ENCODE assay signal across 12 mouse cellular contexts in the genomic region with DNA sequence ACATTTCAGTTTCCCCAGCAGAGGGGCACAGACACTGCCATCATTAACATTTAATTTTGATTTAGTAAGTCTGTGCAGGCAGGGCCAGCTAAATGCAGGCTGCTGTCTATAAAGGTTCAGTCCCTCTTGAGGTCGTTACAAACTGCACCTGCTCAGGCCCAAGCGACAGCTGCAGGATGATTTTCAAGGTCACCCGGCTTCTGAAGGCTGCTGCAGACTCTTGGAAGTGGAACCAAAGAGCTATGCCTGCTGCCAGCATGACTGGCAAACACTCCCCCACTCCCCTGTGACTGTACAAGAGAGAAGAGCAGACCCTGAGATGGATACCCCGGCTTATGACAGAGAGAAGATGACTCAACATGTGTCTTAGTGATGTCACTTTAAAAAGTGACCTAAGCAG. TPM values are rescaled to one million over a fixed set of nuclear protein-coding genes. Genes with fewer than 3 reads are reported as not detected.
DNase-seq lines count a peak whose midpoint lies in the region; ATAC-seq lines count a peak whose summit lies in the region.
"Had no signal": no experiment of that assay in that cellular context is flagged by ENCODE, and none has a peak within 500 bp of the region (broad histone marks: within the 10 kb centered on the region; RNA-seq: fewer than 3 reads in every experiment).

No protein-coding gene starts in this region.

- no peak for ATAC-seq in neural tube, embryonic 15.5 days (ENCODE audit: low FRiP score)
- ATAC-seq in midbrain, embryonic 13.5 days, result peak; percentile 50; the same call in 1 of the 2 replicates
- ATAC-seq: forebrain, postnatal 0 days; intestine, embryonic 15.5 days had no signal

- H3K9me3 ChIP-seq in neural tube, embryonic 15.5 days (replicated peaks), result no peaks in the 10 kb centered on the region
- H3K9me3 ChIP-seq in midbrain, embryonic 13.5 days, result no peaks in the 10 kb centered on the region
- H3K9me3 ChIP-seq: intestine, embryonic 15.5 days had no signal

- no peaks in the 10 kb centered on the region for H3K27me3 ChIP-seq in neural tube, embryonic 15.5 days (replicated peaks)
- no peaks in the 10 kb centered on the region for H3K27me3 ChIP-seq in midbrain, embryonic 13.5 days
- H3K27me3 ChIP-seq: heart, embryonic 12.5 days; intestine, embryonic 15.5 days had no signal

- 37% methylated on average over 4 of the region's 4 CpGs for WGBS in neural tube, embryonic 15.5 days
- 46% methylated on average over 4 of the region's 4 CpGs for WGBS in midbrain, embryonic 13.5 days

- 0 out of 2 replicates have a peak, but pooled peaks cover 2% of the 10 kb centered on the region for H3K4me1 ChIP-seq in neural tube, embryonic 15.5 days
- H3K4me1 ChIP-seq in midbrain, embryonic 13.5 days (replicated peaks), result peaks cover 16% of the 10 kb centered on the region
- H3K4me1 ChIP-seq: heart, embryonic 12.5 days; intestine, embryonic 15.5 days had no signal

- no peaks in the 10 kb centered on the region for H3K36me3 ChIP-seq in neural tube, embryonic 15.5 days
- H3K36me3 ChIP-seq in midbrain, embryonic 13.5 days, result no peaks in the 10 kb centered on the region
- H3K36me3 ChIP-seq: heart, embryonic 12.5 days; intestine, embryonic 15.5 days had no signal

- H3K4me2 ChIP-seq in neural tube, embryonic 15.5 days, result no peak overlapping the region
- H3K4me2 ChIP-seq in midbrain, embryonic 13.5 days (replicated peaks), result no peak overlapping the region
- H3K4me2 ChIP-seq: heart, embryonic 12.5 days; intestine, embryonic 15.5 days; liver, embryonic 11.5 days had no signal

- no peak overlapping the region for H3K9ac ChIP-seq in neural tube, embryonic 15.5 days (replicated peaks)
- no peak overlapping the region for H3K9ac ChIP-seq in midbrain, embryonic 13.5 days (replicated peaks)
- H3K9ac ChIP-seq: forebrain, postnatal 0 days; heart, embryonic 12.5 days; intestine, embryonic 15.5 days had no signal

- no peak overlapping the region for H3K4me3 ChIP-seq in neural tube, embryonic 15.5 days (replicated peaks)
- no peak overlapping the region for H3K4me3 ChIP-seq in midbrain, embryonic 13.5 days (replicated peaks)
- H3K4me3 ChIP-seq: heart, embryonic 12.5 days; intestine, embryonic 15.5 days; layer of hippocampus, adult 2 months had no signal

- H3K27ac ChIP-seq in neural tube, embryonic 15.5 days (replicated peaks), result no peak overlapping the region
- peak overlapping the region; percentile 35; the same call in 1 of the 2 replicates for H3K27ac ChIP-seq in midbrain, embryonic 13.5 days
- H3K27ac ChIP-seq: intestine, embryonic 15.5 days; layer of hippocampus, adult 2 months had no signal

- DNase-seq in neural tube, embryonic 10.5 days (ENCODE audit: extremely low spot score, low spot score), result peak; percentile 19
- DNase-seq in forelimb bud, embryonic 11.5 days (ENCODE audit: low read depth, low spot score), result peak; percentile 12
- DNase-seq in thymus, postnatal 36 days, result peak; percentile 15 to 45
- DNase-seq in urinary bladder, postnatal 25 days (ENCODE audit: low spot score), result no peak
- DNase-seq in cerebellum, adult 11-12 months, result no peak
- DNase-seq: forebrain, postnatal 0 days had no signal

RNA-seq across cellular contexts. Expression of gene Hpse, which starts 32.1 kb away (rescaled TPM):
- polyA plus RNA-seq in neural tube, embryonic 15.5 days (2015; fragmentation: Nextera tagmentation; extraction: Ambion mirVana), result 0.74 and 1.8 TPM in 2 replicates
- 0.24 and 0.28 TPM in 2 replicates for polyA plus RNA-seq in midbrain, embryonic 13.5 days (2015; fragmentation: Nextera tagmentation; extraction: Ambion mirVana)

RNA-seq across cellular contexts. Expression of gene Helq, which starts 46.7 kb away (rescaled TPM):
- 14.1 and 19.5 TPM in 2 replicates for polyA plus RNA-seq in neural tube, embryonic 15.5 days (2015; fragmentation: Nextera tagmentation; extraction: Ambion mirVana)
- 21.2 and 21.3 TPM in 2 replicates for polyA plus RNA-seq in midbrain, embryonic 13.5 days (2015; fragmentation: Nextera tagmentation; extraction: Ambion mirVana)

RNA-seq across cellular contexts. Expression of gene Mrps18c, which starts 46.8 kb away (rescaled TPM):
- polyA plus RNA-seq in neural tube, embryonic 15.5 days (2015; fragmentation: Nextera tagmentation; extraction: Ambion mirVana), result 160 TPM in 2 replicates
- 174 and 185 TPM in 2 replicates for polyA plus RNA-seq in midbrain, embryonic 13.5 days (2015; fragmentation: Nextera tagmentation; extraction: Ambion mirVana)

Comparison
In these comparisons a context has a peak if more than half of its experiments do, and no peak if none do; other contexts are left out.
1. DNase-seq: peak in neural tube, embryonic 10.5 days (single experiment), forelimb bud, embryonic 11.5 days (single experiment) and thymus, postnatal 36 days (2 of 2); none in urinary bladder, postnatal 25 days (single experiment) and cerebellum, adult 11-12 months (single experiment).